Mouse (Mus musculus): ENCODE measurements around the gene Fndc1. TPM values are rescaled to one million over a fixed set of nuclear protein-coding genes. Genes with fewer than 3 reads are reported as not detected.
A peak's percentile ranks its signal among the peaks of the same experiment; 100 is the strongest.

Gene Fndc1
- polyA plus RNA-seq, 1 experiment from 2014 or later: 33.5 TPM

GRCm38 (mm10) chr17:7717945-7718344, 109.2 kb downstream of the Fndc1 start:
- Histone ChIP-seq H3K9ac (no peak overlapping the region), H3K4me1 (ENCODE audit: insufficient read depth) (no peaks in the 10 kb centered on the region), H3K4me2 (no peak overlapping the region), H3K4me3 (ENCODE audit: low read depth, low read length) (no peak overlapping the region), H3K9me3 (ENCODE audit: low read depth, low read length) (no peaks in the 10 kb centered on the region), H3K27ac (ENCODE audit: low read depth) (no peak overlapping the region), H3K27me3 (ENCODE audit: insufficient read depth, low read length) (no peaks in the 10 kb centered on the region), H3K36me3 (ENCODE audit: insufficient read depth) (no peaks in the 10 kb centered on the region)
- no peak for TF ChIP-seq CTCF (IDR thresholded peaks at IDR 0.05; ENCODE audit: low read depth)
- 42% methylated on average over 6 of the region's 6 CpGs for WGBS
- ATAC-seq (ENCODE audit: insufficient read depth): peak; percentile 88
- peak; percentile 77 for DNase-seq

GRCm38 (mm10) chr17:7713020-7713419, 114.1 kb downstream of the Fndc1 start:
- ATAC-seq (ENCODE audit: insufficient read depth) (peak; percentile 75; the same call in 1 of the 2 replicates), DNase-seq (peak; percentile 59)
- Histone ChIP-seq H3K9ac (no peak overlapping the region), H3K27ac (ENCODE audit: low read depth) (no peak overlapping the region), H3K4me3 (ENCODE audit: low read depth, low read length) (no peak overlapping the region), H3K36me3 (ENCODE audit: insufficient read depth) (no peaks in the 10 kb centered on the region), H3K27me3 (ENCODE audit: insufficient read depth, low read length) (no peaks in the 10 kb centered on the region), H3K4me1 (ENCODE audit: insufficient read depth) (no peaks in the 10 kb centered on the region), H3K4me2 (no peak overlapping the region), H3K9me3 (ENCODE audit: low read depth, low read length) (no peaks in the 10 kb centered on the region)
- 32% methylated on average over 2 of the region's 2 CpGs for WGBS
- TF ChIP-seq CTCF (IDR thresholded peaks at IDR 0.05; ENCODE audit: low read depth): no peak

GRCm38 (mm10) chr17:7707073-7707472, 120.0 kb downstream of the Fndc1 start:
- 47% methylated on average over 4 of the region's 4 CpGs for WGBS
- peak; percentile 60 for DNase-seq

GRCm38 (mm10) chr17:7690271-7690670, 136.8 kb downstream of the Fndc1 start:
- Histone ChIP-seq H3K27me3 (ENCODE audit: insufficient read depth, low read length) (no peaks in the 10 kb centered on the region), H3K4me2 (no peak overlapping the region), H3K27ac (ENCODE audit: low read depth) (no peak overlapping the region), H3K4me1 (ENCODE audit: insufficient read depth) (no peaks in the 10 kb centered on the region; the same call in 1 of the 2 replicates), H3K9me3 (ENCODE audit: low read depth, low read length) (no peaks in the 10 kb centered on the region), H3K4me3 (ENCODE audit: low read depth, low read length) (no peak overlapping the region), H3K36me3 (ENCODE audit: insufficient read depth) (no peaks in the 10 kb centered on the region), H3K9ac (no peak overlapping the region)
- ATAC-seq (ENCODE audit: insufficient read depth): no peak
- DNase-seq: no peak
- no peak for TF ChIP-seq CTCF (IDR thresholded peaks at IDR 0.05; ENCODE audit: low read depth)
- 79% methylated on average over 4 of the region's 4 CpGs for WGBS

More at GRCm38 (mm10) chr17:7707073-7707472, 120.0 kb downstream of the Fndc1 start:
- H3K4me2 ChIP-seq: no peak overlapping the region
- no peak overlapping the region for H3K4me3 ChIP-seq (ENCODE audit: low read depth, low read length)
- no peaks in the 10 kb centered on the region for H3K9me3 ChIP-seq (ENCODE audit: low read depth, low read length)
- H3K36me3 ChIP-seq (ENCODE audit: insufficient read depth): no peaks in the 10 kb centered on the region
- peak; percentile 54; the same call in 1 of the 2 replicates for ATAC-seq (ENCODE audit: insufficient read depth)
- H3K27me3 ChIP-seq (ENCODE audit: insufficient read depth, low read length): no peaks in the 10 kb centered on the region
- no peak for TF ChIP-seq CTCF (IDR thresholded peaks at IDR 0.05; ENCODE audit: low read depth)
- H3K27ac ChIP-seq (ENCODE audit: low read depth): no peak overlapping the region
- H3K9ac ChIP-seq: no peak overlapping the region
- no peaks in the 10 kb centered on the region for H3K4me1 ChIP-seq (ENCODE audit: insufficient read depth)

Small RNAs within 50 kb of the gene (microRNA-seq; reads per million reads assigned to microRNA genes)
- not detected for gene Gm25872 (ENCODE audit: borderline number of aligned reads)

Other genes starting within 250 kb of the Fndc1 start
- gene Tagap, start 98.7 kb upstream of the Fndc1 start, polyA plus RNA-seq (2014; fragmentation: Nextera tagmentation; extraction: Ambion mirVana): 0.68 and 0.92 TPM in 2 replicates
- 48.2 and 51.2 TPM in 2 replicates for gene Rsph3a, start 118.3 kb upstream of the Fndc1 start, polyA plus RNA-seq (2014; fragmentation: Nextera tagmentation; extraction: Ambion mirVana)

Measured in lung, embryonic 14.5 days (tissue).